Mouse (Mus musculus): Measurements from ENCODE around the gene Amh. TPM values are rescaled to one million over a fixed set of nuclear protein-coding genes. Genes with fewer than 3 reads are reported as not detected.
A peak's percentile ranks its signal among the peaks of the same experiment; 100 is the strongest.

Amh gene
- polyA plus RNA-seq, 1 experiment from 2014 or later, result 0.09 TPM

- DNase-seq (ENCODE audit: low spot score) (no peak), ATAC-seq (replicated peaks; ENCODE audit: low FRiP score, low read depth) (no peak)
- Histone ChIP-seq H3K9ac (ENCODE audit: low read depth, low read length) (no peak overlapping the region), H3K27me3 (ENCODE audit: insufficient read depth, low read length) (no peaks in the 10 kb centered on the region), H3K4me3 (replicated peaks; ENCODE audit: low read depth, low read length) (no peak overlapping the region), H3K27ac (no peak overlapping the region), H3K4me1 (replicated peaks; ENCODE audit: insufficient read depth, low read length) (no peaks in the 10 kb centered on the region), H3K9me3 (replicated peaks; ENCODE audit: low read length) (no peaks in the 10 kb centered on the region), H3K4me2 (ENCODE audit: low read length) (no peak overlapping the region), H3K36me3 (ENCODE audit: insufficient read depth, low read length) (peaks cover 67% of the 10 kb centered on the region)
- TF ChIP-seq CTCF (IDR thresholded peaks at IDR 0.05; ENCODE audit: low read depth), result no peak
- WGBS, result 93% methylated on average over 6 of the region's 6 CpGs
Measured at GRCm38 (mm10) chr10:80768365-80768764, 36.7 kb upstream of the Amh start.

GRCm38 (mm10) chr10:80773816-80774215 lies 31.2 kb upstream of the Amh start:
- Histone ChIP-seq H3K4me3 (replicated peaks; ENCODE audit: low read depth, low read length) (no peak overlapping the region), H3K9me3 (replicated peaks; ENCODE audit: low read length) (no peaks in the 10 kb centered on the region), H3K9ac (ENCODE audit: low read depth, low read length) (no peak overlapping the region), H3K4me2 (ENCODE audit: low read length) (no peak overlapping the region), H3K27ac (no peak overlapping the region), H3K27me3 (ENCODE audit: insufficient read depth, low read length) (no peaks in the 10 kb centered on the region), H3K4me1 (replicated peaks; ENCODE audit: insufficient read depth, low read length) (no peaks in the 10 kb centered on the region), H3K36me3 (ENCODE audit: insufficient read depth, low read length) (peaks cover 76% of the 10 kb centered on the region)
- DNase-seq (ENCODE audit: low spot score) (no peak), ATAC-seq (replicated peaks; ENCODE audit: low FRiP score, low read depth) (no peak)
- TF ChIP-seq CTCF (IDR thresholded peaks at IDR 0.05; ENCODE audit: low read depth), result no peak
- 80% methylated on average over 5 of the region's 5 CpGs for WGBS

- no peak overlapping the region for H3K9ac ChIP-seq (ENCODE audit: low read depth, low read length)
Measured at GRCm38 (mm10) chr10:80774549-80774948, 30.5 kb upstream of the Amh start.

GRCm38 (mm10) chr10:80774981-80775380 lies 30.1 kb upstream of the Amh start:
- H3K4me3 ChIP-seq (replicated peaks; ENCODE audit: low read depth, low read length), result no peak overlapping the region
- DNase-seq (ENCODE audit: low spot score) (no peak), ATAC-seq (replicated peaks; ENCODE audit: low FRiP score, low read depth) (0 out of 2 replicates have a peak, but pooled peaks have one; percentile 14)
- H3K4me1 ChIP-seq (replicated peaks; ENCODE audit: insufficient read depth, low read length), result no peaks in the 10 kb centered on the region
- no peak overlapping the region for H3K27ac ChIP-seq
- no peak overlapping the region for H3K9ac ChIP-seq (ENCODE audit: low read depth, low read length)
- H3K4me2 ChIP-seq (ENCODE audit: low read length), result no peak overlapping the region
- H3K36me3 ChIP-seq (ENCODE audit: insufficient read depth, low read length), result peaks cover 78% of the 10 kb centered on the region
- no peak for TF ChIP-seq CTCF (IDR thresholded peaks at IDR 0.05; ENCODE audit: low read depth)
- no peaks in the 10 kb centered on the region for H3K9me3 ChIP-seq (replicated peaks; ENCODE audit: low read length)
- 87% methylated on average over 4 of the region's 4 CpGs for WGBS
- H3K27me3 ChIP-seq (ENCODE audit: insufficient read depth, low read length), result no peaks in the 10 kb centered on the region

More at GRCm38 (mm10) chr10:80774549-80774948, 30.5 kb upstream of the Amh start:
- WGBS, result 68% methylated on average over 2 of the region's 2 CpGs
- TF ChIP-seq CTCF (IDR thresholded peaks at IDR 0.05; ENCODE audit: low read depth), result peak; percentile 91
- no peak overlapping the region for H3K27ac ChIP-seq
- H3K4me2 ChIP-seq (ENCODE audit: low read length), result no peak overlapping the region
- H3K36me3 ChIP-seq (ENCODE audit: insufficient read depth, low read length), result peaks cover 79% of the 10 kb centered on the region
- no peak overlapping the region for H3K4me3 ChIP-seq (replicated peaks; ENCODE audit: low read depth, low read length)
- DNase-seq (ENCODE audit: low spot score) (peak; percentile 81), ATAC-seq (replicated peaks; ENCODE audit: low FRiP score, low read depth) (peak; percentile 67; the same call in 1 of the 2 replicates)
- H3K4me1 ChIP-seq (replicated peaks; ENCODE audit: insufficient read depth, low read length), result no peaks in the 10 kb centered on the region
- H3K27me3 ChIP-seq (ENCODE audit: insufficient read depth, low read length), result no peaks in the 10 kb centered on the region
- no peaks in the 10 kb centered on the region for H3K9me3 ChIP-seq (replicated peaks; ENCODE audit: low read length)

- Histone ChIP-seq H3K9me3 (replicated peaks; ENCODE audit: low read length) (no peaks in the 10 kb centered on the region), H3K4me1 (replicated peaks; ENCODE audit: insufficient read depth, low read length) (no peaks in the 10 kb centered on the region), H3K4me3 (replicated peaks; ENCODE audit: low read depth, low read length) (no peak overlapping the region), H3K9ac (ENCODE audit: low read depth, low read length) (no peak overlapping the region), H3K36me3 (ENCODE audit: insufficient read depth, low read length) (peaks cover 71% of the 10 kb centered on the region), H3K4me2 (ENCODE audit: low read length) (no peak overlapping the region), H3K27ac (no peak overlapping the region), H3K27me3 (ENCODE audit: insufficient read depth, low read length) (no peaks in the 10 kb centered on the region)
- ATAC-seq (replicated peaks; ENCODE audit: low FRiP score, low read depth) (no peak), DNase-seq (ENCODE audit: low spot score) (no peak)
- 90% methylated on average over 4 of the region's 4 CpGs for WGBS
- TF ChIP-seq CTCF (IDR thresholded peaks at IDR 0.05; ENCODE audit: low read depth), result no peak
Measured at GRCm38 (mm10) chr10:80775731-80776130, 29.3 kb upstream of the Amh start.

- TF ChIP-seq CTCF (IDR thresholded peaks at IDR 0.05; ENCODE audit: low read depth), result no peak
- H3K27me3 ChIP-seq (ENCODE audit: insufficient read depth, low read length), result no peaks in the 10 kb centered on the region
- no peak overlapping the region for H3K4me2 ChIP-seq (ENCODE audit: low read length)
- H3K36me3 ChIP-seq (ENCODE audit: insufficient read depth, low read length), result peaks cover 71% of the 10 kb centered on the region
- ATAC-seq (replicated peaks; ENCODE audit: low FRiP score, low read depth) (no peak), DNase-seq (ENCODE audit: low spot score) (no peak)
- 82% methylated on average over 6 of the region's 6 CpGs for WGBS
- no peak overlapping the region for H3K9ac ChIP-seq (ENCODE audit: low read depth, low read length)
- H3K4me3 ChIP-seq (replicated peaks; ENCODE audit: low read depth, low read length), result no peak overlapping the region
- H3K27ac ChIP-seq, result no peak overlapping the region
- H3K9me3 ChIP-seq (replicated peaks; ENCODE audit: low read length), result no peaks in the 10 kb centered on the region
- no peaks in the 10 kb centered on the region for H3K4me1 ChIP-seq (replicated peaks; ENCODE audit: insufficient read depth, low read length)
Measured at GRCm38 (mm10) chr10:80776358-80776869, 28.6 kb upstream of the Amh start.

- no peak for ATAC-seq (replicated peaks; ENCODE audit: low FRiP score, low read depth)
- DNase-seq (ENCODE audit: low spot score), result no peak
- Histone ChIP-seq H3K27ac (no peak overlapping the region), H3K9me3 (replicated peaks; ENCODE audit: low read length) (no peaks in the 10 kb centered on the region), H3K4me1 (replicated peaks; ENCODE audit: insufficient read depth, low read length) (no peaks in the 10 kb centered on the region), H3K27me3 (ENCODE audit: insufficient read depth, low read length) (no peaks in the 10 kb centered on the region), H3K36me3 (ENCODE audit: insufficient read depth, low read length) (peaks cover 70% of the 10 kb centered on the region), H3K4me3 (replicated peaks; ENCODE audit: low read depth, low read length) (no peak overlapping the region), H3K4me2 (ENCODE audit: low read length) (no peak overlapping the region), H3K9ac (ENCODE audit: low read depth, low read length) (no peak overlapping the region)
- no peak for TF ChIP-seq CTCF (IDR thresholded peaks at IDR 0.05; ENCODE audit: low read depth)
- 91% methylated on average over 5 of the region's 5 CpGs for WGBS
Measured at GRCm38 (mm10) chr10:80777123-80777522, 27.9 kb upstream of the Amh start.

All from kidney, postnatal 0 days (tissue).